Mouse (Mus musculus) midbrain, embryonic 14.5 days (tissue): ENCODE results near the gene Zfp334. TPM values are rescaled to one million over a fixed set of nuclear protein-coding genes. Genes with fewer than 3 reads are reported as not detected.
A peak's percentile ranks its signal among the peaks of the same experiment; 100 is the strongest.

ENCODE experiments used
- ATAC-seq: fragments of 200-750 bp; cut with Nextera tagmentation; 2 replicates; pipeline ENCODE4 v1.8.0; 2017; ENCODE audit warnings: moderate number of reproducible peaks, moderate library complexity; ENCODE audit not compliant: low FRiP score, low TSS enrichment
- DNase-seq: peaks from one replicate; pipeline ENCODE4 v3.0.0-alpha.2; 2015
- H3K27ac ChIP-seq: fragments of 300-500 bp; sonication (generic); replicated peaks from 2 replicates; pipeline ENCODE4 v1.5.1; 2014; ENCODE audit warnings: mild to moderate bottlenecking, low read depth, low read length, moderate library complexity
- H3K27me3 ChIP-seq: fragments of 300-500 bp; sonication (generic); 2 replicates; pipeline ENCODE4 v1.6.1; 2014; ENCODE audit warnings: low read length, control low read depth, mixed read lengths; ENCODE audit not compliant: control insufficient read depth, insufficient read depth
- H3K36me3 ChIP-seq: fragments of 300-500 bp; sonication (generic); 2 replicates; pipeline ENCODE4 v1.6.1; 2014; ENCODE audit warnings: low read length, control low read depth; ENCODE audit not compliant: control insufficient read depth, insufficient read depth
- H3K4me1 ChIP-seq: fragments of 300-500 bp; sonication (generic); 2 replicates; pipeline ENCODE4 v1.6.1; 2014; ENCODE audit warnings: mild to moderate bottlenecking, antibody characterized with exemption, low read length, control low read depth; ENCODE audit not compliant: control insufficient read depth, insufficient read depth
- H3K4me2 ChIP-seq: fragments of 300-500 bp; sonication (generic); 2 replicates; pipeline ENCODE4 v1.6.1; 2014; ENCODE audit warnings: mild to moderate bottlenecking, low read length, moderate library complexity
- H3K4me3 ChIP-seq: fragments of 300-500 bp; sonication (generic); replicated peaks from 2 replicates; pipeline ENCODE4 v1.5.1; 2014; ENCODE audit warnings: low read depth, low read length
- H3K9ac ChIP-seq: fragments of 300-500 bp; sonication (generic); replicated peaks from 2 replicates; pipeline ENCODE4 v1.6.1; 2014; ENCODE audit warnings: mild to moderate bottlenecking, low read length, moderate library complexity
- H3K9me3 ChIP-seq: fragments of 300-500 bp; sonication (generic); 2 replicates; pipeline ENCODE4 v1.6.1; 2016; ENCODE audit warnings: low read length, control low read depth, mixed read lengths; ENCODE audit not compliant: control insufficient read depth
- WGBS: fragments of 180-500 bp; shearing (Covaris S2); extraction: QIAGEN DNeasy Blood & Tissue Kit; methylation state at CpG from one replicate; pipeline ENCODE4 v1.1.7; 2014; 5-methylcytosine and 5-hydroxymethylcytosine counted together
- polyA plus RNA-seq: library from polyadenylated mRNA; unstranded; fragments of >200 nt; fragmentation: Nextera tagmentation; extraction: Ambion mirVana; gene quantifications from 2 replicates; pipeline ENCODE4 v1.2.1, GENCODE M21; 2014

Gene Zfp334
- polyA plus RNA-seq, 1 experiment from 2014 or later, result 15.7 TPM

DNA sequence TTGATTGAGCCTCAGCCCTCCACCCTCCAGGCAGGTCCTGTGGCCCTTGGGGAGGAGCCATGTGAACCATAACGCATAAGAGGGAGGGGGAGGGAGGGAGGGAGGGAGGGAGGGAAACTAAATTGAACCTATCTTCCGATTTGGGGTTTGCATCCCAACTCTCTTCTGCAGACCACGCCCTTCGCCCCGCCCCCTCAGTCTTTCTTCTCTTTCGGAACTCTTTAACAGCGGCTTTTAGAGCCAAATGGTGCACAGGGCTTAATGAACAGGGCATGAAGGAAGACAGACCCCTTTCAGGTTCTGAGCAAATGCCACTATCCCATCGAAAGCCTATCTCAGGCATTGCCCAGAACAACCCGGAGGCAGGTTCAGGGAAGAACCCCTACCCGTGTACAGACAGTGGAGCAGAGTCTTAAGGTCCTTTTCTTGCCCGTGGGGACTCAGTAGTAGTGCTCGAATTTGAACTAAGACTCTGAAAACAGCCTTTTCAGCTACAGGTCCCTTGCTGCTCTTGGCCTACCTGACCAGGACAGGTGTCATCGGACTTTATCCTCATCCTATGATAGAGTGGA lies 20.1 kb downstream of the Zfp334 start:
- WGBS, result 0% methylated on average over 13 of the region's 13 CpGs
- DNase-seq (peak; percentile 73), ATAC-seq (peak; percentile 25; the same call in 1 of the 2 replicates)
- Histone ChIP-seq H3K4me2 (peak overlapping the region; percentile 84), H3K9me3 (no peaks in the 10 kb centered on the region), H3K4me1 (peaks cover 13% of the 10 kb centered on the region), H3K9ac (peak overlapping the region; percentile 85), H3K27ac (peak overlapping the region; percentile 89), H3K36me3 (no peaks in the 10 kb centered on the region), H3K4me3 (peak overlapping the region; percentile 55), H3K27me3 (no peaks in the 10 kb centered on the region)

DNA sequence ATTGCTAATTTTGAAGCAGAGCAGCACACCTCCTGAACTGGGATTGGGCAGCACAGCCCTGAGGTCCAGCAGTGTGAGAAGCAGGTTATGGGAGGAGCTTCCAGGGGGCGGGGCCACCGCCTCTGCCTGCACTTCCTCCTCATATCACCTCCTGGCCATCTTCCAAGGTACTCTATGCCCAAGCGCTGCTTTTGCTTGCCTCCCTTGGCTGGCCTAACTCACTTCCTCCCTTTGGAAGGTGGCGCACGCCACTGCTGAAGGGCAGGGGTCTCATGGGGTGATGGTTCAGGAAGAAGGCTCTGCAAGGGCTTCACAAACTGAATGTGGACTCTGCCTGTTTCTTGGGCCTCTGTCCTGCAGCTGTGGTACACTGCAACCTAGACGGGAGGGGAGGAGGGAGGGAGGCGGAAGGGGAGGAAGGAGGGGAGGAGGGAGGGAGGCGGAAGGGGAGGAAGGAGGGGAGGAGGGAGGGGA lies 21.0 kb downstream of the Zfp334 start:
- Histone ChIP-seq H3K4me3 (no peak overlapping the region; the same call in 1 of the 2 replicates), H3K36me3 (no peaks in the 10 kb centered on the region), H3K27ac (no peak overlapping the region), H3K4me1 (peaks cover 13% of the 10 kb centered on the region), H3K9ac (no peak overlapping the region), H3K4me2 (peak overlapping the region; percentile 84), H3K9me3 (no peaks in the 10 kb centered on the region), H3K27me3 (no peaks in the 10 kb centered on the region)
- DNase-seq, result peak; percentile 39
- WGBS, result 18% methylated on average over 5 of the region's 8 CpGs
- ATAC-seq, result no peak

- no peak; the same call in 1 of the 2 replicates for ATAC-seq
- 14% methylated on average over 21 of the region's 21 CpGs for WGBS
These were observed 23.5 kb downstream of the Zfp334 start for GRCm38 (mm10) chr2:165364334-165365091.

DNA sequence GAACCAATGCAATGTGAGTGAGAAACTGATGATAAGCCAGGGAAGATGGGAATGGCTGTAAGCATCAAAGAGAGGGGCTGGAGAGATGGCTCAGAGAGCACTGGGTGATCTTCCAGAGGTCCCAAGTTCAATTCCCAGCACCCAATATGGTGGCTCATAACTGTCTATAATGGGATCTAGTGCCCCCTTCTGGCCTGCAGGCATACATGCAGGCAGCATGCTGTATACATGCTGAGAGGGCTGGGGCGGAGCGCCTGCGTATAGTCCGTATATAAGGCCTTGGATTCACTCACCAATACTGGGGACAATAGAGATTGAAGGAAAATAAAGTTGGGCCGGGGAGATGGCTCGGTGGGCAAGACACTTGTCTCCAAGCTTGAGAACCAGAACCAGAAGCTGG lies 24.8 kb downstream of the Zfp334 start:
- H3K27me3 ChIP-seq, result no peaks in the 10 kb centered on the region
- no peak overlapping the region for H3K9ac ChIP-seq
- no peak overlapping the region for H3K4me2 ChIP-seq
- H3K4me1 ChIP-seq, result peaks cover 13% of the 10 kb centered on the region
- no peaks in the 10 kb centered on the region for H3K9me3 ChIP-seq
- 0 out of 2 replicates have a peak, but pooled peaks cover 5% of the 10 kb centered on the region for H3K36me3 ChIP-seq
- no peak for ATAC-seq
- no peak for DNase-seq
- no peak overlapping the region for H3K27ac ChIP-seq
- H3K4me3 ChIP-seq, result no peak overlapping the region
- WGBS, result 83% methylated on average over 6 of the region's 6 CpGs

More at GRCm38 (mm10) chr2:165364334-165365091, 23.5 kb downstream of the Zfp334 start:
- Histone ChIP-seq H3K4me3 (no peak overlapping the region), H3K27ac (no peak overlapping the region), H3K27me3 (no peaks in the 10 kb centered on the region), H3K4me2 (peak overlapping the region; percentile 22; the same call in 1 of the 2 replicates), H3K4me1 (peaks cover 13% of the 10 kb centered on the region), H3K9me3 (no peaks in the 10 kb centered on the region), H3K9ac (no peak overlapping the region), H3K36me3 (no peaks in the 10 kb centered on the region)
- DNase-seq, result peak; percentile 87

GRCm38 (mm10) chr2:165360861-165361260 lies 27.2 kb downstream of the Zfp334 start:
- Histone ChIP-seq H3K4me3 (no peak overlapping the region), H3K36me3 (0 out of 2 replicates have a peak, but pooled peaks cover 9% of the 10 kb centered on the region), H3K9me3 (no peaks in the 10 kb centered on the region), H3K9ac (no peak overlapping the region), H3K27me3 (no peaks in the 10 kb centered on the region), H3K4me1 (0 out of 2 replicates have a peak, but pooled peaks cover 4% of the 10 kb centered on the region), H3K4me2 (no peak overlapping the region), H3K27ac (no peak overlapping the region)
- WGBS, result 0% methylated on average over 1 of the region's 1 CpGs
- ATAC-seq, result peak; percentile 63; the same call in 1 of the 2 replicates
- peak; percentile 93 for DNase-seq

GRCm38 (mm10) chr2:165351828-165352513 lies 36.1 kb downstream of the Zfp334 start:
- peaks cover 24% of the 10 kb centered on the region for H3K9me3 ChIP-seq
- H3K4me2 ChIP-seq, result no peak overlapping the region
- H3K36me3 ChIP-seq, result peaks cover 24% of the 10 kb centered on the region
- H3K27ac ChIP-seq, result no peak overlapping the region
- WGBS, result 92% methylated on average over 20 of the region's 20 CpGs
- no peak for ATAC-seq
- H3K27me3 ChIP-seq, result no peaks in the 10 kb centered on the region
- H3K9ac ChIP-seq, result no peak overlapping the region
- H3K4me1 ChIP-seq, result no peaks in the 10 kb centered on the region
- H3K4me3 ChIP-seq, result no peak overlapping the region
- no peak for DNase-seq

DNA sequence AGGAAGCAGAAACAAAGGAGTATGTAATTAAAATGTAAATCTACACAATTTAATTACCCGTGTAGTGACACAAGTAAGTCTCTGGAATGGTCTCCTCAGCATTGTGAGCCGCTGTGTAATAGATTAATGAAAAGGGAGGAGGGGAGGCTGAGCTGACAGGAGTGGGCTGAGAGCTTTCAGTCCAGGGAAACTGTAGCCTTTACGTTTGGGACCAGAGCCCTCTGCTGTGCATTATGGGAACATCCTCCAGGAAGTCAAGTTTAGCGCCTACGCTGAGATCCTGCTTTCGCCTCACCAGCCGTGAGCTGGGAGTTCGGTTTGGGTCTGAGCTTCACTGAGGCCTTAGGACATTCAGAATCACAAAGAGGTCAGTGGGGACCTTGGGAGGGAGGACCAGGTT lies 38.6 kb downstream of the Zfp334 start:
- Histone ChIP-seq H3K4me2 (no peak overlapping the region), H3K36me3 (peaks cover 22% of the 10 kb centered on the region), H3K9me3 (peaks cover 24% of the 10 kb centered on the region), H3K27ac (no peak overlapping the region), H3K4me1 (no peaks in the 10 kb centered on the region), H3K4me3 (no peak overlapping the region), H3K9ac (0 out of 2 replicates have a peak overlapping the region, but pooled peaks have one; percentile 24), H3K27me3 (no peaks in the 10 kb centered on the region)
- 18% methylated on average over 8 of the region's 8 CpGs for WGBS
- peak; percentile 46; the same call in 1 of the 2 replicates for ATAC-seq
- peak; percentile 88 for DNase-seq

DNA sequence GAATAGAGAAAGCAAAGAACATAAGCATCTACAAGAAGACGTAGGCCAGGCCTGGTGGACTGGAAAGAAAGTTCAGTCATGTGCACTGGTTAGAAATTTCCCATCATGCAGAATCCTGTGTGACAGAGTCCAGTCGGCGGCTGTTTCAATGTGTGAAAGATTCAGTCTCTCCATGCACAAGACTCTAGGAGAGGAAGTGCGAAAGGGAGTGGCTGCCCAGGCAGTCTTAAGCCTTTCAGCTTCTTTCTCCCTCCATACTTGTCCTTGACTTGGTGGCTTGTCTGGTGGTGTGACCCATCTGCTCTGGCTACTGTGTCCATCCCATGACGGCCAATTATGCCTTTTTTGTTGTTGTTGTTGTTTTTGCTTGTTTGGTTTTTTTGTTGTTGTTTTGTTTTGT lies 41.9 kb downstream of the Zfp334 start:
- 90% methylated on average over 5 of the region's 5 CpGs for WGBS

More for the DNA sequence above, 41.9 kb downstream of the Zfp334 start:
- Histone ChIP-seq H3K9me3 (no peaks in the 10 kb centered on the region; the same call in 1 of the 2 replicates), H3K36me3 (no peaks in the 10 kb centered on the region), H3K4me3 (no peak overlapping the region), H3K4me2 (no peak overlapping the region), H3K9ac (no peak overlapping the region), H3K27me3 (no peaks in the 10 kb centered on the region), H3K4me1 (no peaks in the 10 kb centered on the region), H3K27ac (no peak overlapping the region)
- DNase-seq (no peak), ATAC-seq (no peak)
